Mouse (Mus musculus): ENCODE results near the gene Zfp668. TPM values are rescaled to one million over a fixed set of nuclear protein-coding genes. Genes with fewer than 3 reads are reported as not detected.

Gene Zfp668
- total and polyA plus RNA-seq, 2 experiments from 2014 or later: 3.2 to 7.1 TPM

DNA sequence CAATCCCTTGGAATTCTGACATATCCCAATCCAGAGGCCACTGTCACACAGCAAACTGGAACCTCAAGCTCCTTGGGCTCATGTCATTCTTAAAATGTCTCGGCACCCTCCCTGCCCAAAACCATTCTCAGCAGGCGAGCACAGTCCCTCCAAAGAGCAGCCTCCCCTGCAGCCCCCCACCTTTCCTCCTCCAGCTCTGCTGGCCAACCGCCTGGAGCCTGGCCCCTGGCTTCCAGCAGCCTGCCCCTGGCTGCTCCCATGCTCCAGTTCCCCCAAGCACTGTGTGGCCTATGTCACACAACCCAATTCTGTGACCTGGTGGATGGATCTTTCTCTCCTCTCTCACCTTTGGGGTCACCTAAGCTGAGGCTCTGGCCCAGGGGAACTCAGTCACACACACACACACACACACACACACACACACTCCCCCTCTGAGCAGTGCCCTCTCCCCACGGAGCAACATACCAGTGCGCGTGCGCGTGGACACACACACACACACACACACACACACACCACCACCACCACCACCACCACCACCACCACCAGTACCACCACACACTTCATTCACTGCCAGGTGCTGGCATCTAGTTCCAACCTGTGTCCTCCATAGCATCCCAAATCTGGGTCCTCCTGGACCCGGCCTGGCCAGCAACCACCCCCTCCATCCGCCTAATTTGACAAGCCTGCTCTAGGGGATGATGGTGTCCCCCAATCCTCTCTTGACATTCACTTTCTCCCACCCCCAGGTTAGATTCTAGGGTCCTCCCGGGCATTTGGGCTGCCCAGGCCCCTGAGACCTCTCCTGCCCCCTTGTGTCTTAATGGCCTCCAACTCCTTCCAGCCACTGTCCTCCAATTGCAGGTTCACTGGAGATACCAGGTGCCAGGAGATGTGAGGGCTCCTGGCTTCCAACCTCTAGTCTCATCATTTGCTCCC is 53.1 kb downstream of the Zfp668 start:
- no peaks in the 10 kb centered on the region; the same call in 1 of the 2 replicates for H3K4me1 ChIP-seq (ENCODE audit: control insufficient read depth, insufficient read depth)
- peak overlapping the region; percentile 62 for H3K4me2 ChIP-seq (ENCODE audit: low read depth, low read length)
- no peak overlapping the region for H3K27ac ChIP-seq (ENCODE audit: low read depth)
- no peak for TF ChIP-seq EP300 (IDR thresholded peaks at IDR 0.05; ENCODE audit: low read depth)
- TF ChIP-seq CTCF (IDR thresholded peaks at IDR 0.05; ENCODE audit: low read depth): no peak
- no peak for DNase-seq (ENCODE audit: low spot score)
- no peaks in the 10 kb centered on the region for H3K9me3 ChIP-seq (replicated peaks; ENCODE audit: control insufficient read depth, low read length)
- H3K27me3 ChIP-seq (ENCODE audit: control insufficient read depth, insufficient read depth, low read length): peaks cover 15% of the 10 kb centered on the region; the same call in 1 of the 2 replicates
- H3K36me3 ChIP-seq (replicated peaks; ENCODE audit: control insufficient read depth, insufficient read depth, low read length): no peaks in the 10 kb centered on the region
- H3K4me3 ChIP-seq (ENCODE audit: low read depth, low read length): peak overlapping the region; percentile 47
- H3K9ac ChIP-seq (replicated peaks; ENCODE audit: low read depth, low read length): peak overlapping the region; percentile 46
- 75% methylated on average over 11 of the region's 11 CpGs for WGBS
- no peak for ATAC-seq (ENCODE audit: insufficient read depth, low read depth)

DNA sequence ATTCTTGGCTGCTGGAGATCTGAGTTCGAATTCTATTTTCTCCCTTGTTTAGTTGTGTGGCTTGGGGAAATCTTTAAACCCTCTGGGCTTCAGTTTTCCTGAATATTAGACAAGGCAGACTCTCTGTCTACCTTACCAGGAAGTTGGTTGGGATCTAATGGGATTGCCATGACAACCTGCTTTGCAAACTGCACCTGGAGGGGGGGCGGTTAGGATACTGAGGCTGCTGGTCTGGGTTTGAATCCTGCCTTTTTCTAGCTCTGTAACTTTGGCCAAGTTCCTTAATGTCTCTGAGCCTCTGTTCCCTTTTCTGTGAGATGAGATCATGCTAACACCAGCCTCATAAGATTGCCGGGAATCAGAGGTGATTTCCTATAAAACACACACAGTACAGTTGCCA is 54.1 kb downstream of the Zfp668 start:
- Histone ChIP-seq H3K27ac (ENCODE audit: low read depth) (no peak overlapping the region), H3K9ac (replicated peaks; ENCODE audit: low read depth, low read length) (no peak overlapping the region), H3K9me3 (replicated peaks; ENCODE audit: control insufficient read depth, low read length) (no peaks in the 10 kb centered on the region), H3K4me2 (ENCODE audit: low read depth, low read length) (no peak overlapping the region), H3K27me3 (ENCODE audit: control insufficient read depth, insufficient read depth, low read length) (peaks cover 15% of the 10 kb centered on the region; the same call in 1 of the 2 replicates), H3K36me3 (replicated peaks; ENCODE audit: control insufficient read depth, insufficient read depth, low read length) (no peaks in the 10 kb centered on the region), H3K4me3 (ENCODE audit: low read depth, low read length) (no peak overlapping the region), H3K4me1 (ENCODE audit: control insufficient read depth, insufficient read depth) (no peaks in the 10 kb centered on the region; the same call in 1 of the 2 replicates)
- no peak for DNase-seq (ENCODE audit: low spot score)
- TF ChIP-seq CTCF (IDR thresholded peaks at IDR 0.05; ENCODE audit: low read depth) (no peak), EP300 (IDR thresholded peaks at IDR 0.05; ENCODE audit: low read depth) (no peak)
- no peak for ATAC-seq (ENCODE audit: insufficient read depth, low read depth)
- WGBS: 77% methylated on average over 3 of the region's 3 CpGs

GRCm38 (mm10) chr7:127820836-127821509 is 55.7 kb downstream of the Zfp668 start:
- H3K9me3 ChIP-seq (replicated peaks; ENCODE audit: control insufficient read depth, low read length): no peaks in the 10 kb centered on the region
- H3K4me2 ChIP-seq (ENCODE audit: low read depth, low read length): no peak overlapping the region
- DNase-seq (ENCODE audit: low spot score) (no peak), ATAC-seq (ENCODE audit: insufficient read depth, low read depth) (no peak)
- no peak overlapping the region for H3K9ac ChIP-seq (replicated peaks; ENCODE audit: low read depth, low read length)
- 57% methylated on average over 13 of the region's 13 CpGs for WGBS
- peaks cover 3% of the 10 kb centered on the region; the same call in 1 of the 2 replicates for H3K4me1 ChIP-seq (ENCODE audit: control insufficient read depth, insufficient read depth)
- H3K4me3 ChIP-seq (ENCODE audit: low read depth, low read length): no peak overlapping the region
- TF ChIP-seq CTCF (IDR thresholded peaks at IDR 0.05; ENCODE audit: low read depth): no peak
- TF ChIP-seq EP300 (IDR thresholded peaks at IDR 0.05; ENCODE audit: low read depth): no peak
- H3K27me3 ChIP-seq (ENCODE audit: control insufficient read depth, insufficient read depth, low read length): peaks cover 15% of the 10 kb centered on the region; the same call in 1 of the 2 replicates
- no peaks in the 10 kb centered on the region for H3K36me3 ChIP-seq (replicated peaks; ENCODE audit: control insufficient read depth, insufficient read depth, low read length)
- peak overlapping the region; percentile 50 for H3K27ac ChIP-seq (ENCODE audit: low read depth)

- H3K36me3 ChIP-seq (replicated peaks; ENCODE audit: control insufficient read depth, insufficient read depth, low read length): no peaks in the 10 kb centered on the region
- no peak overlapping the region for H3K9ac ChIP-seq (replicated peaks; ENCODE audit: low read depth, low read length)
- no peak overlapping the region for H3K27ac ChIP-seq (ENCODE audit: low read depth)
- no peak for ATAC-seq (ENCODE audit: insufficient read depth, low read depth)
- no peaks in the 10 kb centered on the region for H3K9me3 ChIP-seq (replicated peaks; ENCODE audit: control insufficient read depth, low read length)
- no peaks in the 10 kb centered on the region for H3K27me3 ChIP-seq (ENCODE audit: control insufficient read depth, insufficient read depth, low read length)
- DNase-seq (ENCODE audit: low spot score): no peak
- no peak for TF ChIP-seq EP300 (IDR thresholded peaks at IDR 0.05; ENCODE audit: low read depth)
- no peak for TF ChIP-seq CTCF (IDR thresholded peaks at IDR 0.05; ENCODE audit: low read depth)
- H3K4me1 ChIP-seq (ENCODE audit: control insufficient read depth, insufficient read depth): peaks cover 7% of the 10 kb centered on the region; the same call in 1 of the 2 replicates
- H3K4me2 ChIP-seq (ENCODE audit: low read depth, low read length): no peak overlapping the region
- no peak overlapping the region for H3K4me3 ChIP-seq (ENCODE audit: low read depth, low read length)
- 77% methylated on average over 5 of the region's 5 CpGs for WGBS
These were observed 58.9 kb downstream of the Zfp668 start for GRCm38 (mm10) chr7:127817776-127818175.

DNA sequence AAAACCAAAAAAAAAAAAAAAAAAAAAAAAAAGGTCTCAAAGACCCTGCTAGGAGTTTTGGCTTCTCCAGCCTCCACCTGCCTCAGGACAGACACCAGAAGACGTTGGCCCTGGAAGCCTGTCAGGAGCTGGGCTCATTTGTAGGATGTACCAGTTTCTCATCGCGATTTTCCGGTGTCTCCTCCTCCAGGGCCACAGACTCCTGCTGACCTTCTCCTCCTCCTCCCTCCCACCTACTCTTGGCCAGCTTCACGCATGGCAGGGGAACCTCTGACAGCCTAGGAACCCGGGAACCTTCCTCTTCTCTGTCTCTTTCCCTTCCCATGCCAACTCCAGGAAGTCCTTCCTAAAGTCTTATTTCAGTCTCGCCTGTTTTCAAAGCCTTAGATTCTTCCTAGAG is 59.6 kb downstream of the Zfp668 start:
- TF ChIP-seq CTCF (IDR thresholded peaks at IDR 0.05; ENCODE audit: low read depth) (no peak), EP300 (IDR thresholded peaks at IDR 0.05; ENCODE audit: low read depth) (no peak)

More for the DNA sequence above, 59.6 kb downstream of the Zfp668 start:
- ATAC-seq (ENCODE audit: insufficient read depth, low read depth) (no peak), DNase-seq (ENCODE audit: low spot score) (no peak)
- WGBS: 72% methylated on average over 7 of the region's 7 CpGs
- Histone ChIP-seq H3K27me3 (ENCODE audit: control insufficient read depth, insufficient read depth, low read length) (no peaks in the 10 kb centered on the region), H3K4me3 (ENCODE audit: low read depth, low read length) (no peak overlapping the region), H3K36me3 (replicated peaks; ENCODE audit: control insufficient read depth, insufficient read depth, low read length) (no peaks in the 10 kb centered on the region), H3K27ac (ENCODE audit: low read depth) (no peak overlapping the region), H3K9ac (replicated peaks; ENCODE audit: low read depth, low read length) (no peak overlapping the region), H3K9me3 (replicated peaks; ENCODE audit: control insufficient read depth, low read length) (no peaks in the 10 kb centered on the region), H3K4me2 (ENCODE audit: low read depth, low read length) (no peak overlapping the region), H3K4me1 (ENCODE audit: control insufficient read depth, insufficient read depth) (peaks cover 7% of the 10 kb centered on the region; the same call in 1 of the 2 replicates)

All from heart, postnatal 0 days (tissue).